Mouse (Mus musculus) forebrain, embryonic 10.5 days (tissue): ENCODE results near the gene Acat3. TPM values are rescaled to one million over a fixed set of nuclear protein-coding genes. Genes with fewer than 3 reads are reported as not detected.
"Not testable (repeated sequence)": the region's sequence is repeated elsewhere in the genome, so short reads cannot be mapped to it uniquely, and the experiment has no call there.

ENCODE experiments used
- DNase-seq: peaks from one replicate; pipeline ENCODE4 v3.0.0-alpha.2; 2017; ENCODE audit warnings: low spot score; ENCODE audit errors: extremely low spot score
- H3K27ac ChIP-seq: fragments of 300-500 bp; sonication (generic); 2 replicates; pipeline ENCODE4 v1.5.1; 2016; ENCODE audit warnings: mild to moderate bottlenecking
- H3K27me3 ChIP-seq: fragments of 300-500 bp; sonication (generic); 2 replicates; pipeline ENCODE4 v1.6.1; 2016; ENCODE audit warnings: mild to moderate bottlenecking; ENCODE audit not compliant: poor library complexity, severe bottlenecking
- H3K36me3 ChIP-seq: fragments of 300-500 bp; sonication (generic); replicated peaks from 2 replicates; pipeline ENCODE4 v1.6.1; 2016; ENCODE audit warnings: mild to moderate bottlenecking, moderate library complexity
- H3K4me1 ChIP-seq: fragments of 300-500 bp; sonication (generic); 2 replicates; pipeline ENCODE4 v1.6.1; 2016
- H3K4me3 ChIP-seq: fragments of 300-500 bp; sonication (generic); 2 replicates; pipeline ENCODE4 v1.5.1; 2016; ENCODE audit warnings: mild to moderate bottlenecking, moderate library complexity
- H3K9me3 ChIP-seq: fragments of 300-500 bp; sonication (generic); 2 replicates; pipeline ENCODE4 v1.6.1; 2016; ENCODE audit warnings: mild to moderate bottlenecking, moderate library complexity
- WGBS: fragments of 180-500 bp; shearing (Covaris S2); methylation state at CpG from one replicate; pipeline ENCODE4 v1.1.7; 2016; 5-methylcytosine and 5-hydroxymethylcytosine counted together
- polyA plus RNA-seq: library from polyadenylated mRNA; unstranded; fragments of >200 nt; fragmentation: Nextera tagmentation; extraction: Ambion mirVana; gene quantifications from 2 replicates; pipeline ENCODE4 v1.2.1, GENCODE M21; 2016

Gene Acat3
- polyA plus RNA-seq, 1 experiment from 2014 or later: 1.5 TPM

DNA sequence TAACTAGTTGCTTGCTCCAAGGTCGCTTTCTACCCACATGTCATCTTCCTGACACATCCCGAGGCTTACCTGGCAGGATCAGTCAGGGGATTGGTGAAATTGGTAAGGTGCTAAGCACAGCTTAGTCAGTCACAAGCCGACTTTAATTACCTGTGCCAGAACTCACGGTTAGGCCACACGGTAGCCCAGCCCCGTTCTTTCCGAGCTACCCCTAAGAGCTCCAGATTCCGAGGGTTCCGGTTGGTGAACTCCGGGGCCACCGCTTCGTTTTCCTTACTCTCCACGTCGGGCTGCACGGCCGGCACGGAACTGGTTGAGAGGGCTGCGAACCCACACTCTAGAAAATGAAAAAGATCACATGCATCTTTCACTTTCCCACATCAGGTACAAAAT lies 24.9 kb downstream of the Acat3 start, which contains the start of gene Tcp1:
Tcp1 (plus strand) TSS at position 214 of the 393 bp plus-strand sequence.
- 1% methylated on average over 18 of the region's 18 CpGs for WGBS
- no peak for DNase-seq
- peak within 1 kb of the TSS; percentile 80 for H3K4me3 ChIP-seq
- H3K27ac ChIP-seq: peak within 1 kb of the TSS; percentile 96
- H3K36me3 ChIP-seq: peaks cover 74% of the 10 kb centered on the region
- H3K27me3 ChIP-seq: no peaks in the 10 kb centered on the region
- no peaks in the 10 kb centered on the region for H3K9me3 ChIP-seq
- peaks cover 17% of the 10 kb centered on the region for H3K4me1 ChIP-seq

DNA sequence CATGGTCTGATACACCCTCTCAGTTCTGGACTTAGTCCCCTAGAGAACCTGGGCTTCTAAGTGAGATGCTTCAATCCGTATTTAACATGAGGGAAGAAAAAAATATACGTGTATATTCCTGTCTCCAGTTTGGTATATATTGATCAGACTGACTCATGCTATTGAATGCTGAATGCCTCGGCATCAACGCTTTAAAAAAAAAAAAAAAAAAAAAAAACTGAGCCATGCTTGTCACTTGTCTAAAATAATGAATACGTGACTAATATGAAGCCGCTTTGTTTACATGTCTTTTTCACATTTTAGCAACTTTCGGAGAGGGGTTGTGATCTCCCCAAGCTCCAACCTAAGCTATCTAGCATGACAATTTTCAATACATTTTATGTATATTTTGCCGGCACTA lies 30.0 kb downstream of the Acat3 start:
- Histone ChIP-seq H3K4me1 (peaks cover 7% of the 10 kb centered on the region), H3K27me3 (no peaks in the 10 kb centered on the region), H3K27ac (no peak overlapping the region), H3K36me3 (peaks cover 68% of the 10 kb centered on the region), H3K9me3 (no peaks in the 10 kb centered on the region), H3K4me3 (no peak overlapping the region)
- 93% methylated on average over 8 of the region's 8 CpGs for WGBS
- DNase-seq: no peak

DNA sequence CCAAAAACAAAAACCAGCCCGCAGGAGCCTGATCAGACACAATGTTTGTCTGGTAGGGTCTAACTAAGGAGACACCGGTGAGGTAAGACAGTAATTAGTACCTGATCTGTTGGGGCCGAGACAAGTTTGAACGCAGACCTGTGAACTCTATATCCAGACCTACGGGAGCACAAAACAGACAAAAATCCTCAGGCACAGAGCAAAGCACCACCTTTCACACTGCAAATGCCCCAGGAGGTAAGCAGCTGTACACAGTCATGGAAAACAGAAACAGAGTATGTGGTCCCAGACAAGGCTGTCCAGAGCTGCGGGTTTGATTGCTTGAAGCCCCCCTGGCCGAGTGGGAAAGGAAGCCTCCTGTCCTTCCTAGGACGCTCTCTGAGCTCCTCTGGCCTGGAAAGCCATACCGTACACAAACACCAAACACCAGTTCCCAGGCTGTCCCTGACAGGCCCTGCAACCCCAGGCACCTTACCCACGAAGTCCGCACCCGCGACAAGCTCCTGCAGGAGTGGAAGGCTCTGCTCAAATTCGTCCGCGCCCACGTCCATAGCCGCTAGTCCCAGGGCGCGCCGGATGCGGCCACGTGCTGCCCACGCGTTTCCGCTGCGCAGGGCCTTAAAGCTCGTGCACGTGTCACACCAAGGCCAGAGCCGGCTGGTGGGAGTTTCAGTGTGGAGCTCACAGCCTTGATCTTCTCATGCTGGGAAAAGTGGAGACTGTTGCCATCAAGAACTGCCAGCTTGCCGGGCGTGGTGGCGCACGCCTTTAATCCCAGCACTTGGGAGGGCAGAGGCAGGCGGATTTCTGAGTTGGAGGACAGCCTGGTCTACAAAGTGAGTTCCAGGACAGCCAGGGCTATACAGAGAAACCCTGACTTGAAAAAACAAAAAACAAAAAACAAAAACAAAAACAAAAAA lies 30.8 kb downstream of the Acat3 start, which contains the start of gene Pnldc1:
Pnldc1 (minus strand) TSS at position 870 of the 920 bp plus-strand sequence.
- peaks cover 73% of the 10 kb centered on the region for H3K36me3 ChIP-seq
- 79% methylated on average over 35 of the region's 35 CpGs for WGBS
- no peaks in the 10 kb centered on the region for H3K9me3 ChIP-seq
- no peak within 1 kb of the TSS for H3K4me3 ChIP-seq
- H3K27me3 ChIP-seq: no peaks in the 10 kb centered on the region
- no peak for DNase-seq
- no peaks in the 10 kb centered on the region for H3K4me1 ChIP-seq
- no peak within 1 kb of the TSS for H3K27ac ChIP-seq

DNA sequence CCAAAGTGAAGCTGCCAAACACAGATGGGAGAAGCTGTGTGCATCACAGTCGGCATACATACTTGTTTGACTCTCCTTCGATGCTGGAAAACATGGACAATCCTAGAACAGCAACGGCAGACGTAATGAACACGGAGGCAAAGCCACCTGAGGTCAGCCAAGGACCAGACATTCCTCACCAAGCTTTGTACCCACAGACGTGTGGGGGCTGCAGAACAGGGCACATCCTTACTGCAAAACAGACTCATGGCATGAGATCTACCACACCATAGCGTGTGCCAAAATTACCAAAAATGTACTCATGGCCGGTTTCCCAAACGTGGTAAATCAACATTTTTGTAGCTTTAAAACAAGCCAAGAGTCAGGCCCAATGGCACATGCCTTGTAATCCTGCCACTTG lies 34.0 kb downstream of the Acat3 start:
- H3K9me3 ChIP-seq: no peaks in the 10 kb centered on the region
- H3K36me3 ChIP-seq: peaks cover 61% of the 10 kb centered on the region
- no peak overlapping the region for H3K27ac ChIP-seq
- peaks cover 13% of the 10 kb centered on the region for H3K4me1 ChIP-seq
- H3K4me3 ChIP-seq: no peak overlapping the region
- H3K27me3 ChIP-seq: no peaks in the 10 kb centered on the region
- 91% methylated on average over 9 of the region's 9 CpGs for WGBS
- no peak for DNase-seq

DNA sequence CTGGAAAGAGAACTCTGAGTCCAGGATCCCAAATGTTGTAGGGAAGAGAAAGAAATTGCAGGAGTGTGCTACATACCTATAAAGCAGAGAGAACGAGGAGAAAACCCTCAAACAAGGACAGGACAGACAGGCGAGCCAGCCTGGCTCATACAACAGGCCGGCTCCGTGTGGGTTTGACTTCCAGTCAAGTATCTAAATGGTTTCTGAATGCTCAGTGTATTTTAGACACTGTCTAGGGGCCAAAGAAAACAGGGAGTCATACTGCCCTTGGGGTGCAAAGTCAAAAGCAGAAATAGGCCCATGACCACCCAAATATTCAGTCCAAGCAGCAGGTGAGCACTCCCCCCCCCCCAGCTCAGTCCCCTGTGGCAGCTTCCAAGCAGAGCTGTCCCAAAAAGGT lies 34.6 kb downstream of the Acat3 start:
- H3K4me3 ChIP-seq: no peak overlapping the region
- H3K9me3 ChIP-seq: no peaks in the 10 kb centered on the region
- DNase-seq: no peak
- H3K36me3 ChIP-seq: peaks cover 61% of the 10 kb centered on the region
- no peaks in the 10 kb centered on the region for H3K27me3 ChIP-seq
- H3K27ac ChIP-seq: no peak overlapping the region
- peaks cover 13% of the 10 kb centered on the region for H3K4me1 ChIP-seq
- WGBS: 90% methylated on average over 4 of the region's 4 CpGs

GRCm38 (mm10) chr17:12904349-12904748 lies 36.1 kb downstream of the Acat3 start:
- Histone ChIP-seq H3K4me3 (no peak overlapping the region), H3K9me3 (no peaks in the 10 kb centered on the region), H3K4me1 (peaks cover 13% of the 10 kb centered on the region), H3K36me3 (peaks cover 56% of the 10 kb centered on the region), H3K27ac (no peak overlapping the region), H3K27me3 (no peaks in the 10 kb centered on the region)
- 77% methylated on average over 1 of the region's 1 CpGs for WGBS
- no peak for DNase-seq

GRCm38 (mm10) chr17:12903372-12904333 lies 36.7 kb downstream of the Acat3 start:
- Histone ChIP-seq H3K27ac (peak overlapping the region; percentile 66), H3K9me3 (no peaks in the 10 kb centered on the region), H3K36me3 (peaks cover 59% of the 10 kb centered on the region), H3K4me1 (peaks cover 13% of the 10 kb centered on the region), H3K27me3 (no peaks in the 10 kb centered on the region), H3K4me3 (no peak overlapping the region)
- WGBS: 28% methylated on average over 11 of the region's 12 CpGs
- DNase-seq: peak; percentile 55

GRCm38 (mm10) chr17:12902291-12902690 lies 38.1 kb downstream of the Acat3 start:
- no peak for DNase-seq
- no peak overlapping the region for H3K27ac ChIP-seq
- H3K36me3 ChIP-seq: peaks cover 65% of the 10 kb centered on the region
- no peak overlapping the region for H3K4me3 ChIP-seq
- peaks cover 18% of the 10 kb centered on the region for H3K4me1 ChIP-seq
- H3K27me3 ChIP-seq: no peaks in the 10 kb centered on the region
- H3K9me3 ChIP-seq: no peaks in the 10 kb centered on the region
- 95% methylated on average over 6 of the region's 6 CpGs for WGBS

DNA sequence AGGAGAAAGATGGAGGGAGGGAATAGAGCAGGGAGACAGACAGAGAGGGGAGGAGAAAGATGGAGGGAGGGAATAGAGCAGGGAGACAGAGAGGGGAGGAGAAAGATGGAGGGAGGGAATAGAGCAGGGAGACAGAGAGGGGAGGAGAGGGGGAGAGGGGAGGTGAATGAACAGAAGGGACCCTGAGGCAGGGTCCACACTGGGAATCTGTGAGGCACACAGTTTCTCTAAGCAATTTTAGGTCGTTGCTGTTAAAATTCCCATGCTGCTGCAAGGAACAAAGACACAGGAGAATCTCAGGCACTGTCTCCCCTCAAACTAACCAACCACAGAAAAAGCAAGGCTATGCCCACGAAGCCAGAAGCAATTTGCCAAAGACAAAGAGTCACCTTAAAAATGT lies 41.8 kb downstream of the Acat3 start:
- not testable (repeated sequence) for H3K4me3 ChIP-seq, H3K9me3 ChIP-seq, H3K27me3 ChIP-seq, DNase-seq
- H3K36me3 ChIP-seq: peaks cover 56% of the 10 kb centered on the region
- H3K27ac ChIP-seq: peak overlapping the region; percentile 71; the same call in 1 of the 2 replicates
- WGBS: 51% methylated on average over 2 of the region's 2 CpGs
- peaks cover 13% of the 10 kb centered on the region for H3K4me1 ChIP-seq

GRCm38 (mm10) chr17:12897674-12898073 lies 42.7 kb downstream of the Acat3 start:
- Histone ChIP-seq H3K27ac (peak overlapping the region; percentile 63), H3K27me3 (no peaks in the 10 kb centered on the region), H3K9me3 (no peaks in the 10 kb centered on the region), H3K36me3 (peaks cover 52% of the 10 kb centered on the region), H3K4me3 (no peak overlapping the region), H3K4me1 (peaks cover 5% of the 10 kb centered on the region)
- 81% methylated on average over 5 of the region's 5 CpGs for WGBS
- DNase-seq: no peak

DNA sequence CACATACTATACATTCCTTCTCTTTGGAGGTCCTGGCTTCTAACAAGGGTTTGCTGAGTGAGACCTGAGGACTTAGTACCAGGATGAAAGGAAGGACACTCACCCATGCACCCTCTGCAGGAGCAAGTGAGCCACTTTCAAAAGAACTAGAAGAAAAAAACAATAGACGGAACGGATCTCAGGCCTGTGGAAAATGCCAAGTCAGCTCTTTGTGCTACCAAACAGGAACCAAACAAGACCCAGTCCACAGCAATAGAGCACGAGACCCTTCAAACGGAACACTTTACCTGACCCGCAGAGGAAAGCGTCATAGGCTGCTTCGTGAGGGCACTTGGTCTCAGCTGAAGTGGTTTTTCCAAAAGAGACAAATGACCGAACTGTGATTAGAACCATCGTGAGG lies 48.4 kb downstream of the Acat3 start:
- Histone ChIP-seq H3K27me3 (no peaks in the 10 kb centered on the region), H3K36me3 (peaks cover 50% of the 10 kb centered on the region)
- 95% methylated on average over 9 of the region's 9 CpGs for WGBS

DNA sequence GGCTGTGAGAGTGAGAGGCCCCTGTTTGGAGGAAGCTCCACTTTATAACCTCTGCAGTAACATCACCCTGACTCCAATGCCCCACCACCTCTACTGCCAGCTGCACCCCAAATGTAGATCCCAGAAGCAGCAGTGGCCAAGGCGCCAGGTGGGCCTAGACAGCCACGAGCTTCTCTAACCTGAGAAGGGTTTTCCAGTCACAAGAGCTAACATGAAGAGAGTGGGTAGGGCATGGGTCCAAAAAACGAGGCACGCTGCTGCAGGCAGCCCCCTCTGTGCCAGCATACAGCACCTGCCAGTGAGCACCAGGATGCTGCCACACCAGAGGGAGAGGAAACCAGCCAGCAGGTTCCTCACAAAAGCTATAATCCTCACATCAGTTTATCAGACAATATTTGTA lies 49.3 kb downstream of the Acat3 start:
- H3K4me3 ChIP-seq: no peak overlapping the region
- 90% methylated on average over 4 of the region's 4 CpGs for WGBS
- peaks cover 42% of the 10 kb centered on the region for H3K36me3 ChIP-seq
- no peak overlapping the region for H3K27ac ChIP-seq
- no peaks in the 10 kb centered on the region for H3K4me1 ChIP-seq
- no peaks in the 10 kb centered on the region for H3K9me3 ChIP-seq
- no peak for DNase-seq
- H3K27me3 ChIP-seq: no peaks in the 10 kb centered on the region

More for the DNA sequence above, 48.4 kb downstream of the Acat3 start:
- no peak for DNase-seq
- H3K27ac ChIP-seq: no peak overlapping the region
- no peaks in the 10 kb centered on the region for H3K9me3 ChIP-seq
- no peaks in the 10 kb centered on the region for H3K4me1 ChIP-seq
- no peak overlapping the region for H3K4me3 ChIP-seq
